9 mouse cellular contexts compared by ENCODE assay signal in genomic region chr1:128614653-128615458, GRCm38 (mm10). TPM values are rescaled to one million over a fixed set of nuclear protein-coding genes. Genes with fewer than 3 reads are reported as not detected.
DNase-seq lines count a peak whose midpoint lies in the region; ATAC-seq and TF ChIP-seq lines count a peak whose summit lies in the region.
"Had no signal": no experiment of that assay in that cellular context is flagged by ENCODE, and none has a peak within 500 bp of the region (broad histone marks: within the 10 kb centered on the region; RNA-seq: fewer than 3 reads in every experiment).

No protein-coding gene starts in this region.

- no peaks in the 10 kb centered on the region for H3K4me1 ChIP-seq in G1E (ENCODE audit: insufficient read depth, low read depth, low read length)
- peaks cover 6% of the 10 kb centered on the region; the same call in 1 of the 2 replicates for H3K4me1 ChIP-seq in intestine, embryonic 16.5 days (ENCODE audit: control insufficient read depth, insufficient read depth, low read length)
- H3K4me1 ChIP-seq in megakaryocyte, embryonic 14.5 days = peaks cover 38% of the 10 kb centered on the region
- no peaks in the 10 kb centered on the region; the same call in 1 of the 2 replicates for H3K4me1 ChIP-seq in hindbrain, embryonic 16.5 days (ENCODE audit: control insufficient read depth, insufficient read depth, low read depth, low read length)

- H3K27me3 ChIP-seq in G1E (ENCODE audit: insufficient read depth, low read length) = no peaks in the 10 kb centered on the region
- H3K27me3 ChIP-seq in intestine, embryonic 16.5 days (replicated peaks; ENCODE audit: control insufficient read depth, insufficient read depth, low read length) = no peaks in the 10 kb centered on the region
- no peaks in the 10 kb centered on the region for H3K27me3 ChIP-seq in megakaryocyte, embryonic 14.5 days (replicated peaks)
- H3K27me3 ChIP-seq in hindbrain, embryonic 16.5 days (replicated peaks; ENCODE audit: control insufficient read depth, insufficient read depth, low read length) = no peaks in the 10 kb centered on the region

- DNase-seq in adrenal gland, adult (ENCODE audit: inconsistent age in 2 of 2, low spot score in 1 of 2) = peak; percentile 51 to 77
- DNase-seq in adrenal gland, postnatal 25 days = no peak
- peak; percentile 26 for DNase-seq in G1E (ENCODE audit: low spot score)
- DNase-seq in right cerebral cortex, postnatal 10 days (ENCODE audit: low spot score in 2 of 2) = no peak
- no peak for DNase-seq in gastrocnemius, postnatal 36 days

- H3K27ac ChIP-seq in intestine, embryonic 16.5 days (ENCODE audit: low read length) = no peak overlapping the region
- H3K27ac ChIP-seq in hindbrain, embryonic 16.5 days (ENCODE audit: low read depth, low read length) = no peak overlapping the region

- no peak overlapping the region for H3K4me3 ChIP-seq in G1E (ENCODE audit: low read depth, low read length)
- H3K4me3 ChIP-seq in intestine, embryonic 16.5 days (ENCODE audit: low read length) = no peak overlapping the region
- peak overlapping the region; percentile 57 for H3K4me3 ChIP-seq in megakaryocyte, embryonic 14.5 days (replicated peaks)
- H3K4me3 ChIP-seq in hindbrain, embryonic 16.5 days (ENCODE audit: low read length) = no peak overlapping the region
- H3K4me3 ChIP-seq: erythroblast, embryonic 14.5 days had no signal

- no peaks in the 10 kb centered on the region for H3K36me3 ChIP-seq in G1E (replicated peaks)
- H3K36me3 ChIP-seq in intestine, embryonic 16.5 days (ENCODE audit: control insufficient read depth, insufficient read depth, low read length) = no peaks in the 10 kb centered on the region
- no peaks in the 10 kb centered on the region for H3K36me3 ChIP-seq in megakaryocyte, embryonic 14.5 days (replicated peaks; ENCODE audit: low read length)
- H3K36me3 ChIP-seq in hindbrain, embryonic 16.5 days (ENCODE audit: control insufficient read depth, insufficient read depth, low read length) = no peaks in the 10 kb centered on the region

- WGBS in intestine, embryonic 16.5 days = 67% methylated on average over 7 of the region's 7 CpGs
- 75% methylated on average over 7 of the region's 7 CpGs for WGBS in hindbrain, embryonic 16.5 days

- peaks cover 19% of the 10 kb centered on the region; the same call in 1 of the 2 replicates for H3K9me3 ChIP-seq in G1E (replicated peaks)
- H3K9me3 ChIP-seq in intestine, embryonic 16.5 days (ENCODE audit: control insufficient read depth, low read length) = no peaks in the 10 kb centered on the region
- no peaks in the 10 kb centered on the region for H3K9me3 ChIP-seq in megakaryocyte, embryonic 14.5 days
- no peaks in the 10 kb centered on the region for H3K9me3 ChIP-seq in hindbrain, embryonic 16.5 days (ENCODE audit: control insufficient read depth, low read length)

- no peak overlapping the region for H3K9ac ChIP-seq in intestine, embryonic 16.5 days (ENCODE audit: low read depth, low read length)
- H3K9ac ChIP-seq in hindbrain, embryonic 16.5 days (ENCODE audit: low read depth, low read length) = no peak overlapping the region

- intact Hi-C loops in gastrocnemius, postnatal 36 days (cut with DNase I) = no loop called here

- TF ChIP-seq CTCF in G1E (IDR thresholded peaks at IDR 0.05; ENCODE audit: low read depth, low read length) = no peak

- no peak overlapping the region for H3K4me2 ChIP-seq in intestine, embryonic 16.5 days (ENCODE audit: low read depth, low read length)
- no peak overlapping the region for H3K4me2 ChIP-seq in hindbrain, embryonic 16.5 days (ENCODE audit: low read length)

- ATAC-seq in G1E (ENCODE audit: extremely low read depth, insufficient number of reproducible peaks, low FRiP score, poor library complexity, severe bottlenecking) = no peak
- ATAC-seq in intestine, embryonic 16.5 days = 0 out of 2 replicates have a peak, but pooled peaks have one; percentile 33
- no peak for ATAC-seq in hindbrain, embryonic 16.5 days

RNA-seq across cellular contexts. Expression of gene Cxcr4, which starts 22.8 kb away (rescaled TPM):
- 11.4 and 14.2 TPM in 2 replicates for total RNA-seq in adrenal gland, postnatal 25 days (2021)
- total RNA-seq in G1E (2014; fragmentation: Nextera tagmentation) (17.8 TPM in 1 of 2 replicates, not detected in the other), G1E (2017) (0.12 and 0.16 TPM in 2 replicates)
- polyA plus RNA-seq in G1E (2012) = not detected in 2 replicates
- 1.9 and 2.2 TPM in 2 replicates for polyA plus RNA-seq in intestine, embryonic 16.5 days (2015; fragmentation: Nextera tagmentation; extraction: Ambion mirVana)
- 1.4 TPM in 1 of 2 replicates, not detected in the other for polyA plus RNA-seq in megakaryocyte, embryonic 14.5 days (2012; ENCODE audit: insufficient read depth, low replicate concordance)
- 5.9 and 8.2 TPM in 2 replicates for polyA plus RNA-seq in hindbrain, embryonic 16.5 days (2015; fragmentation: Nextera tagmentation; extraction: Ambion mirVana)
- 1 to 10 TPM; 3.2 to 3.5 TPM for total RNA-seq in gastrocnemius, postnatal 36 days (2021)
- polyA plus RNA-seq: erythroblast, embryonic 14.5 days had no signal

Comparison
In these comparisons a context has a peak if more than half of its experiments do, and no peak if none do; other contexts are left out.
1. DNase-seq: peak in adrenal gland, adult (2 of 2) and G1E (single experiment); none in adrenal gland, postnatal 25 days (single experiment), right cerebral cortex, postnatal 10 days (0 of 2) and gastrocnemius, postnatal 36 days (0 of 2).